Mouse (Mus musculus): Measurements from ENCODE around the gene Myocos. TPM values are rescaled to one million over a fixed set of nuclear protein-coding genes. Genes with fewer than 3 reads are reported as not detected.

Myocos gene
- polyA plus RNA-seq, 1 experiment from 2014 or later: not detected

DNA sequence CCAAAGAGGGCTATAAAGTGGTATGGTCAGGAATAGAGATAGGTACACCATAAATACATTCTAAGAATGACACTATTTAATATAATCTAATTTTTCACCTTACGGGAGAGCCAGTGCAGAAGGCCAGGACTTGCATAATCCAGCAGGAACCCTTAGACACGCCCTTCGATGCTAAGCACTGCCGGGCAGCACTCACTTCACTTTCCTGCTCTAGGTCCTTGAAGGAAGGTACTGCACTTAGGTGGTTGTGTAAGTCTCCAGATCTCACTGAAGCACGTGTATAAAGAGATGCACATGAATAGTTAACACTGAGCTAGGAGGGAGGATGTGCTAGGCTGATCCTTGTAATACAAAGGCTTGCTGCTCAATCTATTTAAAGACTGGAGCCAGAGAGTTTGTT lies 58.4 kb downstream of the Myocos start:
- ATAC-seq (replicated peaks; ENCODE audit: extremely low read depth, insufficient read depth, low FRiP score): no peak
- Histone ChIP-seq H3K27me3 (ENCODE audit: control insufficient read depth, insufficient read depth, low read length) (no peaks in the 10 kb centered on the region), H3K27ac (ENCODE audit: low read length) (no peak overlapping the region), H3K4me3 (ENCODE audit: low read length) (no peak overlapping the region), H3K4me1 (ENCODE audit: control insufficient read depth, insufficient read depth, low read length) (peaks cover 4% of the 10 kb centered on the region; the same call in 1 of the 2 replicates), H3K36me3 (ENCODE audit: control insufficient read depth, insufficient read depth) (peaks cover 28% of the 10 kb centered on the region), H3K9me3 (replicated peaks; ENCODE audit: control insufficient read depth, low read length) (no peaks in the 10 kb centered on the region), H3K4me2 (ENCODE audit: low read depth, low read length) (no peak overlapping the region), H3K9ac (ENCODE audit: low read length) (no peak overlapping the region)
- 90% methylated on average over 5 of the region's 5 CpGs for WGBS

DNA sequence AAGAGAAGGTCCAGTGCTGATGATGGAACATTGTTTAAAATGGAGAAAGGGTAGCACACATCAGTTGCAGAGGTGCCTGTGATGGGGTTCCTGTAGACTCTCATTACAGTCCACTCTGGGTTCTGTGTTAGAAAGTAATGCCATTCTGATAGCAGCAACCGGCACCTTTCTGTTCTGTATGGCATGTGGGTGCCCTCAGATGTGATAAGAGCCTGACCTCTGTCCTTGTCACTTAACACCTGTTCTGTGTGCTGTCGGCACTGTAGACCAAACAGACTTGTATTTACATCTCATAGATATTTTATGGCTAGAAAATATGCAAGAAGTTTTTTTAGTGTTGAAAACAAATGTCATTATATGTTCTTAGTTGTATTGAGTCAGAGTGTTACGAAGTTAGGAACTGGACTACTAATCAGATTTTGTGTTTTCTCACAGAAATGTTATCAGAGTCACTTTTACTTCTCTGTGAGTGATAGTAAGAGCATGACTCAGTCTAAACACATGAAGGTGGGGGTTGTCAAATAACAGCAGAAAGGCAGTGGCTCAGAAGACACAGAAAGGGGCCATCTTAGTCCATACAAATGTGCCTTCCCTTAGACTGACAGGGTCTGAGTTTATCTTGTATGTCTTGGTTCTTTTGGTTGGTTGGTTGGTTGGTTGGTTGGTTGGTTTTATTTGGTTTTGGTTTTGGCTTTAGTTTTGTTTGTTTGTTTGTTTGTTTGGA lies 60.5 kb downstream of the Myocos start:
- peaks cover 4% of the 10 kb centered on the region; the same call in 1 of the 2 replicates for H3K4me1 ChIP-seq (ENCODE audit: control insufficient read depth, insufficient read depth, low read length)
- no peaks in the 10 kb centered on the region for H3K27me3 ChIP-seq (ENCODE audit: control insufficient read depth, insufficient read depth, low read length)
- peaks cover 23% of the 10 kb centered on the region for H3K36me3 ChIP-seq (ENCODE audit: control insufficient read depth, insufficient read depth)
- no peak overlapping the region for H3K4me2 ChIP-seq (ENCODE audit: low read depth, low read length)
- H3K27ac ChIP-seq (ENCODE audit: low read length): no peak overlapping the region
- H3K4me3 ChIP-seq (ENCODE audit: low read length): no peak overlapping the region
- no peak for ATAC-seq (replicated peaks; ENCODE audit: extremely low read depth, insufficient read depth, low FRiP score)
- H3K9me3 ChIP-seq (replicated peaks; ENCODE audit: control insufficient read depth, low read length): no peaks in the 10 kb centered on the region
- WGBS: 44% methylated on average over 3 of the region's 3 CpGs
- H3K9ac ChIP-seq (ENCODE audit: low read length): no peak overlapping the region

Small RNAs within 50 kb of the gene (microRNA-seq; reads per million reads assigned to microRNA genes)
- not detected for gene Gm27616

Other genes with a start within 250 kb of the Myocos start
- 2.0 and 3.1 TPM in 2 replicates for gene Dnm3, start 180.2 kb downstream of the Myocos start, polyA plus RNA-seq (2015; fragmentation: Nextera tagmentation; extraction: Ambion mirVana)
- 12.9 and 13.2 TPM in 2 replicates for gene Mettl13, start 109.7 kb downstream of the Myocos start, polyA plus RNA-seq (2015; fragmentation: Nextera tagmentation; extraction: Ambion mirVana)
- 32.6 and 37.7 TPM in 2 replicates for gene Vamp4, start 87.7 kb downstream of the Myocos start, polyA plus RNA-seq (2015; fragmentation: Nextera tagmentation; extraction: Ambion mirVana)
- gene Myoc, start 19.1 kb downstream of the Myocos start, polyA plus RNA-seq (2015; fragmentation: Nextera tagmentation; extraction: Ambion mirVana): 0.07 TPM in 1 of 2 replicates, not detected in the other
- gene Prrc2c, start 82.3 kb upstream of the Myocos start, polyA plus RNA-seq (2015; fragmentation: Nextera tagmentation; extraction: Ambion mirVana): 74.7 and 81.5 TPM in 2 replicates
- 0.30 and 0.37 TPM in 2 replicates for gene Fmo4, start 155.8 kb upstream of the Myocos start, polyA plus RNA-seq (2015; fragmentation: Nextera tagmentation; extraction: Ambion mirVana)
- 12.1 and 12.4 TPM in 2 replicates for gene Fmo1, start 208.4 kb upstream of the Myocos start, polyA plus RNA-seq (2015; fragmentation: Nextera tagmentation; extraction: Ambion mirVana)
- 6.4 and 9.9 TPM in 2 replicates for gene Fmo2, start 240.5 kb upstream of the Myocos start, polyA plus RNA-seq (2015; fragmentation: Nextera tagmentation; extraction: Ambion mirVana)

Data from heart, embryonic 16.5 days (tissue).